Mouse (Mus musculus): ENCODE results near the gene Majin. TPM values are rescaled to one million over a fixed set of nuclear protein-coding genes. Genes with fewer than 3 reads are reported as not detected.

Gene Majin
- total RNA-seq, 2 experiments from 2014 or later, result not detected

- no peak for DNase-seq
- intact Hi-C loops (cut with DNase I), result no loop called here
Observed at GRCm38 (mm10) chr19:6261379-6261778, 77.2 kb downstream of the Majin start.

DNA sequence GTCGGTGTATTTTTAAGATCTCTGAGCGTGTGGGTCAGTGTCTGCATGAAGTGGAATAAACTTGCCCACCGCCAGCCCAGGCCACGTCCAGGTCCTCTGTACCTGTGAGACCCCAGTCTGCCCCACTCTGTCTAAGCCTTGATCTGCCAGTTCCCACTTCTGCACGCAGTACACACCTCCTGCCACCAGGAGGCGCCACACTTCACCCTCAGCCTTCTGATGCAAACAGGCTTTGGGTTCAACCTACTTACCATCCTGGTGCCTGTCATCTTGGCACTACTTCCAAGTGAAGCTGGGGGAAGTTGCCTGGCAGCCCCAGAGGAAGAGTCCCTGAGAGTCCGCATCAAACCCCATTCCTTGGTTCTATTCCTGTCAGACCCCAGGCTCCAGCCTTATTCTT is 78.0 kb downstream of the Majin start:
- DNase-seq, result peak; percentile 83
- intact Hi-C loops (cut with DNase I), result no loop called here

DNA sequence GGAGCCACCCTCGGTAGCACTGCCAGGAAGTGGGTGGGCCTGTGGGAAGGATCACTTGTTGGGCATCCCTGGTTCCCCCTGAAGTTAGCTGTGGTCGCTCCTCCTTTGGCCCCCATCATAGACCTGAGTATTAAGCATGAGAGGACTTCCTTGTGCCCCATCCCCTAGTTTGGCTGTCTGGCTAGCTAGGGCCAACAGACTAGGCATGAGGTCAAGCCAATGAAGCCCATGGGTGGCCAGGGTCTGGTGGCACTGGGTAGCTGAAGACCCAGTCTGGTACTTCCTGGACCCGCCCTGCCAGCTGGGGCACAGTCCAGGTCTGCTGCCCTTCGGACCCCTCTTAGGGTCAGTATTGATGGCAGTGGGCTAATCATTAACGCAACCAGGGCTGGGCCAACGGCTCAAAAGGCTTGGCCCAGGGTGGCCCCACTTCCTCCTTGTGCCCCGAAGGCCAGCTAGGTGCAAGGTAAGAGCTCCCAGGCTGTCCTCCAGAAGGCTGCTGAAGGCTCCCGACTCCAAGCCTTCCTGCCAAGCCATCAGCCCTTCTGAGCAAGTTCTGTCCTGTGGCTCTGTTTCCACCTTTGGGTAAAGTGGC is 78.7 kb downstream of the Majin start:
- no peak for DNase-seq
- intact Hi-C loops (cut with DNase I), result no loop called here

DNA sequence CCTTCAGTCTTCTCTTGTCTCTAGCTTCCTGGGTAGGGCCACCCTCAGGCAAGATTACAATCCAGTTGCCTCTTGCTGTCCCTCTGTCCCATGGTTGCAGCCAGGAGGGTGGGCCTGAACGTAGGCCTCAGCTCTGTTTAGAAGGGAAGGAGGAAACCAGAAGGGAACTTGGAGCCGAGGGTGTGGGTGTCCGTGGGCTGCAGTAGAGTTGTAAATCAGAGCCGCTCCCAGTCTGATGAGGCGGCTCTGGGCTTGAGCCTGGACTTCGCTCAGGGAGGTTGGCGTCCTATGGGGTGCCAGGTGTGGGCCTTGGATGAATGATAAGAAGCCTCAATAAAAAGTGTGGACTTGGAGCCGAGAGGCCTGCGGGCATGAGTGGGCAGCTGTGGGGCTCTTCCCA is 80.0 kb downstream of the Majin start:
- no peak for DNase-seq
- intact Hi-C loops (cut with DNase I), result no loop called here

- intact Hi-C loops (cut with DNase I), result loop anchor here (5.0 kb wide), 1 partner anchor 67 kb away; the partner anchor contains the start of gene Men1
Observed at GRCm38 (mm10) chr19:6264945-6265344, 80.8 kb downstream of the Majin start.

GRCm38 (mm10) chr19:6265727-6266182 is 81.6 kb downstream of the Majin start:
- intact Hi-C loops (cut with DNase I), result loop anchor here (5.0 kb wide), 1 partner anchor 67 kb away; the partner anchor contains the start of gene Men1
- peak; percentile 46 for DNase-seq

More at GRCm38 (mm10) chr19:6264945-6265344, 80.8 kb downstream of the Majin start:
- no peak for DNase-seq

DNA sequence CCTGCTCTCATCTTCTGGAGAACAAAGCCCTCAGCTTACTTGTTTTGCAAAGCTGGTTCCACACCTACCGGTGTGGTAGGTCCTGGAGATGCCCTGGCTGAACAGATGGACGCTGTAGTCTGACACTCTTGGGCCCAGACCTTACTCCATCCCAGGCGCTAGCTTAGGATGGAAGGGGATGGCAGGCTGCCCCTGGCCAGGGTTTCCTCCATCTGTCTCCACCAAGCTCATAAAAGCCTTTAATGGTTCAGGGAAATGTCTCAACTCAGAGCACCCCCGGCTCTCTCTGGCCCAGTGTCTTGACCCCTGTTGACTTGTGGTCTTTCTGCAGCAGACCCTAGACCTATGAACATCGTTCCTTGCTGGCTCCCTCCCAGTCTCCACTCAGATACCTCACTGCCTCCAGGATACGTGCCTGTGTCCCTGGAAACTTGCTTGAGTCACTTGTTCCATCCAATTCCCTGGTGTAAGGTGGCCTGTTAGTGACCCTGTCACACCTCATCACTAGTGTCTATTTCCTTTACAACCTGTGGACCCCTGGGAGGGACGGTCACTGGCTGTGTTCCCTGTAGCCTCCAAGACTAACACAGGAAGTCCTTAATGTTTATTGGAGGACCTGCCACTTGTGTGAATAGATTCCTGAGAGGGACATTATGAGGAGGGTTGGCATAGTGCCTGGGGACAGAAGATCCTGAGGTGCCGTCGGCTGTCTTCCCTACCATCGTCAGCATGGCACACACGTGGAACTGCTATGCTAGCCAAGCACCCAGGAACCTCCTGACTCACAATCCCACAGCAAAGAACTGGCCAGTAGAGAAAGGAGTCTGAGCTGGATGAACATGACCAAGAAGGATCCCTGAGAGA is 83.3 kb downstream of the Majin start:
- intact Hi-C loops (cut with DNase I), result loop anchor here (5.0 kb wide), 1 partner anchor 65 kb away; the partner anchor contains the start of gene Men1
- peak; percentile 83 for DNase-seq

GRCm38 (mm10) chr19:6268170-6268528 is 84.0 kb downstream of the Majin start:
- DNase-seq, result peak; percentile 93
- intact Hi-C loops (cut with DNase I), result loop anchor here (5.0 kb wide), 1 partner anchor 64 kb away; the partner anchor contains the start of gene Men1

DNA sequence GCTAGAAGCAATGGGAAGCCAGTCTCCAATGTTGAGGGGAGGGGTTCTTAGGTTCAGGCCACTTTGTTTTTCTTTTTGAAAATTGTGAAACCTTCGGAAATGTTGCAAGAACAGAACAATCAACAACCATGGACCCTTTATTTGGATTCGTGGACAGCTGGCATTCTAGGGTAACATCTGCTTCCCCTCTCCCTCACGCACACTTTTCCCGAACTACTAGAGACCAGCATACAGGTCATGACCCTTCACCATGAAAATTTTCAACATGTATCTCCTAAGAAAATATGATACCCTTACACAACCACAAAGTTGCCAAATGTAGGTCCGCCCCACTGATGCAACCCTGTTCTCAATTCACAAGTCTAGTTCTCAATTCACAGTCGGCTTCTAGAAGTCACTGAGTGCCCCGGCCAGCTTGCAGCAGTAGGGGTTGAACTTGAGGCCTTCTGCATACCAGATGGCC is 84.5 kb downstream of the Majin start:
- DNase-seq, result no peak
- intact Hi-C loops (cut with DNase I), result loop anchor here (5.0 kb wide), 1 partner anchor 64 kb away; the partner anchor contains the start of gene Men1

DNA sequence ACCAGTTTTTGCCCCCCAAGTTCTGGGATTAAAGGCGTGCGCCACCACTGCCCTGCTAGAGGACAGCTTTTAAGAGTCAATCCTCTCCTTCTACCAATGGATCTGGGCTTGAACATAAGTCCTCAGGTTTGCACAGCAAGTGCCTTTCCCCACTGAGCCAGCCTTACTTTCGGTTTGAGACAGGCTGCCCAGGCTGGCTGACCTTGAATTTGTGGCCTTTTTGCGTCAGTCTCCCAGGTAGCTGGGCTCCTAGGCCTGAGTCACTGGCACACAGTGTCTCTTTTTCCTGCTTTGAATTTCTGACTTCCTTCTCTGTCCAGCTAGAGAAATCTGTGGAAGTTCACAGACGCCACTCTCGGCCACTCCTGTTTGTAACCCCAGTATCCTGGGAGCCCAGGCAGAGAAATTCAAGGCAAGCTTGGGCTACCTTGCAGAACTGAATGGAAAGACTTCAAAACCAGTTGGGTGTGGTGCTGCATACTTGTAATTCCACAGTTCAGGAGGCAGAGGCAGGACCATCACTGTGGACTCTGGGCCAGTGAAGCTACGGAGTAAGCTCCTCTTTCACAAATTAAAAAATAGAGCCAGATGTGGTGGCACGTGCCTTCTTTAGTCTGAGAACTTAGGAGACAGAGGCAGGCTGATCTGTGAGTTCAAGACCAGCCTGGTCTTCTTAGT is 85.7 kb downstream of the Majin start:
- intact Hi-C loops (cut with DNase I), result loop anchor here (5.0 kb wide), 1 partner anchor 62 kb away; the partner anchor contains the start of gene Men1
- no peak for DNase-seq

- intact Hi-C loops (cut with DNase I), result no loop called here
- DNase-seq, result no peak
Observed at GRCm38 (mm10) chr19:6270661-6271060, 86.5 kb downstream of the Majin start.

DNA sequence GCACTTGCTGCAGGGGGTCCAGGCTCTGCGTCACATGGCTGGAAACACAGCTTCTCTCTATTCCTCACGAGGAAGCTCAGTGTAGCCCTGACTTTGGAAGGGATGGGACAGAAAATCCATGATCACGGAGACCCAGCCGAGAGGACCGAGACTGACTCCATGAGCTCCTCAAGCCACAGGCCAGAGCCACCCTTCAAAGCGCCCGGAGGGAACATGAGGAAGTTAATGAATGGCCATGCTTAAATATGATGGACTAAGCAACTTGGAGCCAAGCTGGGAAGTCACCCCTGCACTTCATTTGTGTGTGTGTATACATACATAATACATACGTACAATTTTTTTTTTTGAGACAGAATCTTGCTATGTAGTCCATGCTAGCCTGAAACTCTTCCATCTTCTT is 87.0 kb downstream of the Majin start:
- intact Hi-C loops (cut with DNase I), result no loop called here
- no peak for DNase-seq

GRCm38 (mm10) chr19:6272053-6272452 is 87.9 kb downstream of the Majin start:
- intact Hi-C loops (cut with DNase I), result no loop called here
- DNase-seq, result no peak

- no peak for DNase-seq
- intact Hi-C loops (cut with DNase I), result no loop called here
Observed at GRCm38 (mm10) chr19:6272738-6273137, 88.5 kb downstream of the Majin start.

- intact Hi-C loops (cut with DNase I), result no loop called here
- no peak for DNase-seq
Observed at GRCm38 (mm10) chr19:6273592-6273991, 89.4 kb downstream of the Majin start.

Small RNA genes within 50 kb of the gene (microRNA-seq; reads per million reads assigned to microRNA genes)
- 10.8 reads per million, percentile 26 among the genes with 10 or more reads in this experiment for gene Mir192
- 51.2 reads per million, percentile 45 among the genes with 10 or more reads in this experiment for gene Mir194-2

Other genes starting within 250 kb of the Majin start
- 10 to 100 TPM; 14.3 to 16.4 TPM for gene Pola2, start 220.2 kb upstream of the Majin start, total RNA-seq (2021)
- not detected for gene Slc22a20, start 198.2 kb upstream of the Majin start, total RNA-seq (2021)
- gene Capn1, start 168.5 kb upstream of the Majin start, total RNA-seq (2021), result 10 to 100 TPM; 12.1 to 14.2 TPM
- gene Syvn1, start 137.8 kb upstream of the Majin start, total RNA-seq (2021), result 10 to 100 TPM; 38.6 to 39.4 TPM
- 10 to 100 TPM; 41.2 to 41.4 TPM for gene Mrpl49, start 126.6 kb upstream of the Majin start, total RNA-seq (2021)
- gene Fau, start 126.5 kb upstream of the Majin start, total RNA-seq (2021), result 100 to 1,000 TPM; 874 to 875 TPM
- gene Znhit2, start 123.2 kb upstream of the Majin start, total RNA-seq (2021), result 10 to 100 TPM; 25.1 to 27.5 TPM
- gene Tm7sf2, start 116.0 kb upstream of the Majin start, total RNA-seq (2021), result 10 to 100 TPM; 69.0 to 71.2 TPM
- 10 to 100 TPM; 96.6 to 96.8 TPM for gene Vps51, start 107.2 kb upstream of the Majin start, total RNA-seq (2021)
- gene Tmem262, start 104.4 kb upstream of the Majin start, total RNA-seq (2021), result not detected
- 1 to 10 TPM; 1.1 TPM for gene Gm28374, start 102.1 kb upstream of the Majin start, total RNA-seq (2021)
- gene Zfpl1, start 99.4 kb upstream of the Majin start, total RNA-seq (2021), result 10 to 100 TPM; 50.9 to 51.5 TPM
- 1 to 10 TPM; 1.5 to 3.0 TPM for gene Cdca5, start 99.4 kb upstream of the Majin start, total RNA-seq (2021)
- gene AC131692.1, start 90.0 kb upstream of the Majin start, total RNA-seq (2021), result not detected
- gene Naaladl1, start 78.6 kb upstream of the Majin start, total RNA-seq (2021), result under 1 TPM; 0.14 to 0.32 TPM
- gene Sac3d1, start 65.7 kb upstream of the Majin start, total RNA-seq (2021), result 10 to 100 TPM; 25.4 to 25.9 TPM
- gene Snx15, start 56.1 kb upstream of the Majin start, total RNA-seq (2021), result 10 to 100 TPM; 36.0 to 41.2 TPM
- not detected for gene Batf2, start 43.4 kb upstream of the Majin start, total RNA-seq (2021)
- gene Arl2, start 42.8 kb upstream of the Majin start, total RNA-seq (2021), result 10 to 100 TPM; 54.3 to 62.5 TPM
- not detected for gene Gpha2, start 42.0 kb downstream of the Majin start, total RNA-seq (2021)
- gene Ppp2r5b, start 51.5 kb downstream of the Majin start, total RNA-seq (2021), result 100 to 1,000 TPM; 189 to 193 TPM
- 10 to 100 TPM; 29.3 to 29.7 TPM for gene Atg2a, start 57.3 kb downstream of the Majin start, total RNA-seq (2021)
- 10 to 100 TPM; 87.1 to 87.7 TPM for gene Ehd1, start 92.3 kb downstream of the Majin start, total RNA-seq (2021)
- gene Cdc42bpg, start 122.1 kb downstream of the Majin start, total RNA-seq (2021), result 1 to 10 TPM; 5.0 to 5.7 TPM
- gene Men1, start 150.6 kb downstream of the Majin start, total RNA-seq (2021), result 10 to 100 TPM; 81.1 to 81.4 TPM
- gene Map4k2, start 156.7 kb downstream of the Majin start, total RNA-seq (2021), result 100 to 1,000 TPM in 1 of 2 experiments, 10 to 100 TPM in 1; 91.7 to 102 TPM
- gene Sf1, start 179.3 kb downstream of the Majin start, total RNA-seq (2021), result 100 to 1,000 TPM; 231 to 244 TPM
- gene Pygm, start 200.0 kb downstream of the Majin start, total RNA-seq (2021), result 1 to 10 TPM; 6.2 to 8.2 TPM
- 100 to 1,000 TPM; 225 to 228 TPM for gene Rasgrp2, start 215.0 kb downstream of the Majin start, total RNA-seq (2021)
- 100 to 1,000 TPM; 695 to 758 TPM for gene Nrxn2, start 234.3 kb downstream of the Majin start, total RNA-seq (2021)